Mouse (Mus musculus) lung, postnatal 0 days (tissue): ENCODE measurements around the gene 4933430I17Rik.

Source experiments
- CTCF ChIP-seq: IDR thresholded peaks from 2 replicates; pipeline ENCODE4 v1.5.1; 2016; ENCODE audit warnings: antibody characterized with exemption, mild to moderate bottlenecking
- EP300 ChIP-seq: IDR thresholded peaks from 2 replicates; pipeline ENCODE4 v1.6.1; 2016; ENCODE audit warnings: antibody characterized with exemption, mild to moderate bottlenecking, control low read depth

DNA sequence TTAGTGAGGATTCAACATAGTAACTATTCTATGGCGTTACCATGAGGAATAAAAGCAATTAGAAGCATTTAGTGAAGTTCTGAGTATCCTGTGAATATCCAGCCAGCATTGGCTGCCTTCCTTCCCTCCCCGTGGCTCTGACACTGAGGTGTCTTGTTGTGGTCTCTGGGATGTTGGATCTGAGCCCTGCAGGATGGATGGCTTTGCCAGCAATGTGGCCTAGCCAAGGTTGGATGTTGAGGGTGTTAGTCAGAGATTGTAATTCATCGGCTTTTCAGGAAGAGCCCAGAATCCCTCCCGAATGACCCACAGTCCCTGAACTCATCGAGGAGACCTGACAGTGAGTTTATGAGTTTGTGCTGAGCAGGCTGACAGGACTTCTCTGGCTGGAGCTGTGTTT lies 70.9 kb downstream of the 4933430I17Rik start:
- TF ChIP-seq CTCF, result no peak
- TF ChIP-seq EP300, result no peak
